Mouse (Mus musculus): ENCODE measurements around the gene Neo1. TPM values are rescaled to one million over a fixed set of nuclear protein-coding genes. Genes with fewer than 3 reads are reported as not detected.

Neo1 gene
- polyA plus RNA-seq, 1 experiment from 2014 or later: 62.1 TPM

Other genes with a start within 250 kb of the Neo1 start
- 4.9 and 6.2 TPM in 2 replicates for gene Hcn4, start 213.0 kb downstream of the Neo1 start, polyA plus RNA-seq (2014; fragmentation: Nextera tagmentation; extraction: Ambion mirVana)